Comparison of ENCODE assay signal across 9 mouse cellular contexts in the genomic region with DNA sequence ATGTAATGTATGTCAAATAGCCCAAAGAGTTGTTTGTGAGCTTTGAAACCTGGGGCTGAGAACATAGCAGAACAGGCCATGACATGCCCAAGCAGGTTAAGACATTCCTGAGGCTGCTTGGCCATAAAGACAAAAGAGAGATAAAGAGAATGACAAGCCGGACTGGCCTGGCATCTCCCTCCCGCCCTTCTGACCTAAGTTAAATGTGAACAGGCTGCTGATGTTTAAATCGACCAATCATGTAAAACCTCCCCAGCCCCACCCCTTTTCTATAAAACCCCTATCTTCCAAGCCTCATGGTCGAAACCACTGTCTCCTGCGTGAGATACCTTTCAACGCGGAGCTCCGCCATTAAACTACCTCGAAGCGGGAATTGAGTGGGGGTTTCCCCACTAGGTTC.
"Had no signal": no experiment of that assay in that cellular context is flagged by ENCODE, and none has a peak within 500 bp of the region (broad histone marks: within the 10 kb centered on the region; RNA-seq: fewer than 3 reads in every experiment).

No protein-coding gene starts in this region.

- DNase-seq: lung, adult 18-20 months; lung, embryonic 14.5 days; lung, postnatal 10 days; lung, postnatal 36 days; retina, postnatal 1 day; right cerebral cortex, adult 18-20 months; thymus, adult 2 months; thymus, postnatal 25 days; thymus, postnatal 4 days had no signal
